Mouse (Mus musculus) cortical plate, adult 2 months (tissue): ENCODE results near the gene Tmem183a.

Experiments
- CTCF ChIP-seq: fragments of 200-500 bp; IDR thresholded peaks from 2 replicates; pipeline ENCODE4 v1.5.1; 2011; ENCODE audit warnings: mild to moderate bottlenecking, control low read depth, low read length; ENCODE audit not compliant: insufficient read depth; ENCODE audit errors: extremely low read depth
- POLR2A ChIP-seq: fragments of 200-500 bp; IDR thresholded peaks from 2 replicates; pipeline ENCODE4 v1.6.1; 2011; ENCODE audit warnings: mild to moderate bottlenecking, low read length, control low read depth; ENCODE audit not compliant: insufficient read depth; ENCODE audit errors: extremely low read depth

- no peak for TF ChIP-seq POLR2A
- TF ChIP-seq CTCF = no peak
Measured at GRCm38 (mm10) chr1:134333371-134334110, 28.2 kb downstream of the Tmem183a start.
